Mouse (Mus musculus): Measurements from ENCODE around the gene Ntrk3.
A peak's percentile ranks its signal among the peaks of the same experiment; 100 is the strongest.

The Ntrk3 gene

DNA sequence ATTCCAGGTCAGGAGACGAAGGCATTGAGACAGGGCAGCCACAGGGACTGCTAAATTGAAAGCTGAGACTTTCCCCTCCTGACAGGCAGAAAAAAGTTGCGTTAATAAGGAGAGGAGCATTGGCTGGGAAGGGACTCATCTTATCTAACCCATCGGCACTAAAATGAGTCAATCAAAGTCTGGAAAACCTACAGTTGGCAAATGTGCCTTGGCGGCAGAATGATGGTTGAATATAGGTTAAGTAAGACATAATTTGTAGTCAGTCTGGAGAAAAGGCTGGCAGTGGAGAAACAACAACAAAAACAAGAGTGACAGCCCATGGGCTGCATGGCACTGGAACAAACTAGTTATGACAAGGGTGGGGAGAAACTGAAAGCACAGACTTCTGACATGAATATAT, 360.9 kb downstream of the Ntrk3 start:
- DNase-seq (ENCODE audit: inconsistent ontology term) = no peak

DNA sequence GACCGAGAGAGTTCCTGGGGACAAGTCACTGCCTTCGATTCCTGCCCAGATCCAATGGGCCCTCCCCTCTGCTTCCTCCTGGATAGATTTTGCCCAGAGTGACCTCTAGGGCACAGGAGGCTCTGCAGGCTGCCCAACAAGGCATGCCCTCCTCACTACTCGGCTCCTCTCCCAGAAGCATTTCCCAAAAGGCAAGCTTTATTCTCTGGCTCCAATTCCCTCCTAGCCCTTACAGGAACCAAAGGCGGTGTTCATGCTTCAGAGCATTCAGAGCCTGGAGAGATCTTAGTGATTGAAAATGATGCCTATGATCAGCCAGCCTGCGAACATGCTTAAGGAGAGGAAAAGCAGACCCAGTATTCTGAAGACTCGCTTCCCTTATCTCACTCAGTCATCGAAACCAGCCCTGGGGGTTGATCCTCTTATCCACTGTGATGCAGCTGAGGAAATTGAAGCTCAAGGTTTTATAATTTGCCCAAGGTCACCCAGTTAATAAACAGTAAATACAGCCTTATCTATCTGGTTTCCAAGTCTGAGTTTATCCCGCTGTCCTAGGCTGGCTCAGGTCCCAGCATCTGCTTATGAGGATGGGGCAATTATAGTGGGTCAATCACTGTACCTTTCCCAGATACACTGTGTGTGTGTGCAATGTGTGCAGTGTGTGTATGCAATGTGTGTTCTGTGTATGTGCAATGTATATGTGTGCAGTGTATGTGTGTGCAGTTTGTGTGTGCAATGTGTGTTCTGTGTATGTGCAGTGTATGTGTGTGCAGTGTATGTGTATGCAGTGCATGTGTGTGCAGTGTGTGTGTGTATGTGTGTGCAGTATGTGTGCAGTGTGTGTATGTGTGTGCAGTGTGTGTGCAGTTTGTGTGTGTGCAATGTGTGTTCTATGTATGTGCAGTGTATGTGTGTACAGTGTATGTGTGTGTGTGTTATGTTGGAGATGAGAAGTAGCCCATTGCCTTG, 376.2 kb downstream of the Ntrk3 start:
- peak; percentile 18 for DNase-seq (ENCODE audit: inconsistent ontology term)

DNA sequence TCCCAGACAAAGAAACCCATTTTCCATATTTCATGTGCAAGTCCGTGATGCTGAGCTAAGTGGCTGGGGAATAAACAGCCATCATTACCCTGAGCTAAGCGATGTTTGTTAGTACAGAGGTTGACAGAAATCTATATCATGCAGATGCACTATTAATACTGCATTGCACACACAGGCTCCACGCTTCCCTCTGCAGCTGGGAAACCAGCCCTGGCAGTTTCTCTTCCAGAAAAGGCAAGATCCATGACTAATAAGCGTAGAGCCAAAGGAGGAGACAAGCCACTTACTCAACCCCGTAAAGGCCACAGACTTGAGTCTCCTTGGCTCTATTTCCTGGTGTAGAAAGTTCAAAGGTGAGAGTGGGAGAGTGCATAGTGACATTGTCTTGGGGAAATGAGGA, 390.3 kb downstream of the Ntrk3 start:
- no peak for DNase-seq (ENCODE audit: inconsistent ontology term)

- no peak for DNase-seq (ENCODE audit: inconsistent ontology term)
Observed at GRCm38 (mm10) chr7:78333422-78333821, 404.4 kb downstream of the Ntrk3 start.

- DNase-seq (ENCODE audit: inconsistent ontology term) = no peak
Observed at GRCm38 (mm10) chr7:78328301-78328700, 409.5 kb downstream of the Ntrk3 start.

DNA sequence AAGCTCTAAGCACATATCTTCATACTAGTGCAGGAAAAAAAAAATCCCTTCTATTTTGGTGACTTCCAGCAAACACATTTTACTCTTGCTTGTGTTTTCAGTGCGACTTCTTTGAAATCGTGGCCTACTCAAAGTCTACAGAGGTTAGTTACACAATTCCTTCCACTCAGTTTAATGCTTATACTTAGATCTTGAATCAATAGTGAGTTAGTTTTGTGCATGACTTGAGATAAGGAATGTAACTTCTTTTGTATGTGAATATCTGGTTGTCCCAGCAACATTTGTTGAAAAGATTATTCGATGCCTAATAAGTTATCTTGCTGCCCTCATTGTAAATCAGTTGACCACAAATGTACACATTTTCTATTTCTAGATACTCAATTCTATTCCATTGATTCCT, 411.6 kb downstream of the Ntrk3 start:
- peak; percentile 92 for DNase-seq (ENCODE audit: inconsistent ontology term)

DNA sequence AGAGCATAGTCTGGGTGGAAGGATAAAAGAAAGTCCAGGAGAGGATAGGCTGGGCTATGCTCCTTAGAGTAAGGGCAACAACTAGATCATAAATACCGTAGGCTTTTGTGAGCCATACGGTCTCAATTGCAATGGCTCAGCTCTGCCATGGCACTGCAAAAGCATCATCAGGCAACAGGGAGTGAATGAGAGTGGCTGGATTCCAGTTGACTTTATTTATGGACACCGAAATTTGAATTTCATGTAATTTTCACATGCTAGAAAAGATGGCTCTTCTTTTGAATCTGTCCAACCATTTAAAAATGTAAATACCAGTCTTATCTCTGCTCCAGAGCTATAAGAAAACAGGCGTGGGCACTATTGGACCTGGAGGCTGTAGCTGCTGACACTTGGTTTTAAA, 419.2 kb downstream of the Ntrk3 start:
- DNase-seq (ENCODE audit: inconsistent ontology term) = no peak

DNA sequence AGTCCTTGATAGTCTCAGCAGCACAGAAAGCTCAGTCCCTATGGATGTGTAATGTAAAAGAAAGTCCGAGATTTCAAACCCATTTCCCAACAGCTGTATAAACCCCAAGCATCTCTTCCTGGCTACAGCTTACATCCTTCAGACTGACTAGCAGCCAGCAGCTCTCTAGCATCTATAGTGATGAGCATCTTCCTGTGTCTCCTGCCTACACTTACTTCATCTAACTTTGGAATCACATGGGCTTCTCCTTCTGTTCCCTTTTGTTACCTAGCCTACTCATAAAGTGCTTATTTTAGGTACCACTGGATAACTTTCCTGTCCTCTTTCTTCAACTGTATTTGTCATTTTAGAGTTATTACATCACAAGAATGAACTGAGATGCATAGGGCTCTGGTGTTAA, 432.0 kb downstream of the Ntrk3 start:
- no peak for DNase-seq (ENCODE audit: inconsistent ontology term)

GRCm38 (mm10) chr7:78305029-78305428, 432.8 kb downstream of the Ntrk3 start:
- no peak for DNase-seq (ENCODE audit: inconsistent ontology term)

- DNase-seq (ENCODE audit: inconsistent ontology term) = no peak
Observed at GRCm38 (mm10) chr7:78297290-78297689, 440.5 kb downstream of the Ntrk3 start.

DNA sequence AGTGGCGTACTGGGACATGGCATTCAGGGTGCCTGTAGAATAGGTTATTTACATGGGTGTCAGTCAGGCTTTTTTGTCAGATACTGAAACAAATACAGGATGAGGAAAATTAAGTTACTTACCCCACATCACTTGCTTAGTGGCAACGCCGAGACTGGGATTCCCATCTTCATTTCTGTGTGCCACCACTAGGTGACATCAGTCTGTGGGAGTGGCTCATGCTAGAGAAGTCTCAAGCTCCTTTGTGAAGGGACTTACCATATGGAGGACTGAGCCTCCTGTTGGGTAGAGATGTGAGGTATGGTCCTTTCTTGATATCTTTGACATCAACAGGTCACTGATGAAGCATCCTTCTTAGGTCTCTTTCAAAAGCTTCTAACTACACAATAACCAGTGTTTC, 443.5 kb downstream of the Ntrk3 start:
- no peak for DNase-seq (ENCODE audit: inconsistent ontology term)

DNA sequence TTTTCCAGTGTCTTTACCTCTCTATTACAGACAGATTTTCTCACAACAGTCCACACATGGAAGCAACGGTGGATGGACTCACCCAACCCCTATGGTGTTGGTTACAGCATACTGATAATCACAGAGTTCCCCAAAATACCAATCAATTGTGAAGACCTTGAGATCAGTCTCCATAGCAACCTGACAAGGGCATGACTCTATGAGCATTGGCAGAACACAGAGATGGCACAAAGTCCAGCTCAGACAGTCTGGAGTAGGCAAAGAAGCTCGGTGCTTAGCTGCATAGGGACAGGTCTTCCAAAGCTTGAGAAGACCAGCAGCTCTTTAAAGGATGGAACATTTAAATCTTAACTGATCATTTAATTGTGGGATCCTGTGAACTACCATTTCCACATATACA, 447.6 kb downstream of the Ntrk3 start:
- DNase-seq (ENCODE audit: inconsistent ontology term) = no peak

GRCm38 (mm10) chr7:78286516-78287238, 451.1 kb downstream of the Ntrk3 start:
- no peak for DNase-seq (ENCODE audit: inconsistent ontology term)

DNA sequence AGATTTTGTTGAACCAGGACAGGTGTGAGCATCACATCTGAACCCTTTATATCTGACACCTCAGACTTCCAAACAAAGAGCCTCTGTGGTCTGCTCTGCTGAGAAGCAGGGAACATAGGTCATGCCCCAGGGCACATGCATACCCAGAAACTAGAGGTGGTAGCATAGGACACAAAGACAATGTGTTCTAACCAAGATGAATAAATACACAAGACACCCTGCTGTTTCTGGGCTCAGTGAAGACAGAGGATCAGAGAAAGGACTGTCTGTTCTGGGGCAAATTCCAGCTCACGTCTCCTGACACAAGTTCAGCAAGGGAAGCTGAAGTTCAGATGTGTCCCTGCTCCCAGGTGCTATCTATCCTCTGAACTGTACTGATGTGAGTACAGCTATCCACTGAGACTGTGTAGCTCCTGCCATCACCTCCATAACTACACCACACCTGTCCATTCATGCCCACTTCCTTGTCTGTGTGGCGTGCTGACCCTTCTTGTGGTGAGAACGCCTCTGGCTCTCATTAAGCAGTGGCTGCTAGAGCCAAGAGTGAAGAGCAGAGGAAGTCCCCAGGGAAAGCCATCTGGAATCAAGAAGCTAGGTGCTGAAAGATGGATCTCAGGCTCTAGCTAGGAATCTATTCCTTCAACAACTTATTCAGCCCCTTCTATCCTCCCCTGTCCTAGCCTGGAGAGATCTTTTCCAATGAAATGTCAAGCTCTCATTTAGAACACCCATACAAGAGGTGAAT, 468.1 kb downstream of the Ntrk3 start:
- peak; percentile 78 for DNase-seq (ENCODE audit: inconsistent ontology term)

- no peak for DNase-seq (ENCODE audit: inconsistent ontology term)
Observed at GRCm38 (mm10) chr7:78267461-78268007, 470.3 kb downstream of the Ntrk3 start.

GRCm38 (mm10) chr7:78264432-78265002, 473.3 kb downstream of the Ntrk3 start:
- no peak for DNase-seq (ENCODE audit: inconsistent ontology term)

- DNase-seq (ENCODE audit: inconsistent ontology term) = no peak
Observed at GRCm38 (mm10) chr7:78261420-78262125, 476.2 kb downstream of the Ntrk3 start.

DNA sequence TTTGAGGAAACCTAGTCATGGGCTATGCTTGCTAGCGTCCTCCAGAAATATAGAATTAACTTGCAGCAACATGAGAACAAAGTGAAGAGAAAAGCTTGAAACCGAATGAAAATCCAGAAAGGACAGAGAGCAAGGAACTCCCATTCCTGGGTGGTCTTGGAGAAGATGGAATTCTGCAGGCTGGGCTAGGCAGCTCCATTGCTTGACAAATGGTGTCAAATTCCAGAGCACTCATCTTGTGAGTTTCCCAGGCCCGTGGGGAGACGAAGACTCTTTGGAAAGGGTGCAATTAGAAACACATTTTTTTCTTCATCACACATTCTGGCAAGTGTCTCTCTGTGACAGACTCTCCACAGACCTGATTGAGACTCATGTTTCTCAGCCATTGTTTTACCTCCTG, 479.7 kb downstream of the Ntrk3 start:
- DNase-seq (ENCODE audit: inconsistent ontology term) = peak; percentile 30

GRCm38 (mm10) chr7:78253777-78254385, 483.9 kb downstream of the Ntrk3 start:
- peak; percentile 35 for DNase-seq (ENCODE audit: inconsistent ontology term)

GRCm38 (mm10) chr7:78248119-78248642, 489.6 kb downstream of the Ntrk3 start:
- no peak for DNase-seq (ENCODE audit: inconsistent ontology term)
